Mouse (Mus musculus): Measurements from ENCODE around the gene Hnrnpul2.

The Hnrnpul2 gene

GRCm38 (mm10) chr19:8819596-8820423 lies at the start of gene Hnrnpul2:
Gene Hnrnpul2, plus strand, starts transcription at chr19:8820010.
- DNase-seq (ENCODE audit: extremely low read depth, insufficient read length, low spot score): peak; percentile 99

GRCm38 (mm10) chr19:8770567-8771270 lies 49.1 kb upstream of the Hnrnpul2 start, which contains the start of gene Tmem223:
Gene Tmem223, plus strand, starts transcription at chr19:8770996.
- peak; percentile 46 for DNase-seq (ENCODE audit: extremely low read depth, insufficient read length, low spot score)

GRCm38 (mm10) chr19:8772996-8773395 lies 46.8 kb upstream of the Hnrnpul2 start:
- no peak for DNase-seq (ENCODE audit: extremely low read depth, insufficient read length, low spot score)

GRCm38 (mm10) chr19:8773409-8773808 lies 46.4 kb upstream of the Hnrnpul2 start:
- DNase-seq (ENCODE audit: extremely low read depth, insufficient read length, low spot score): no peak

DNA sequence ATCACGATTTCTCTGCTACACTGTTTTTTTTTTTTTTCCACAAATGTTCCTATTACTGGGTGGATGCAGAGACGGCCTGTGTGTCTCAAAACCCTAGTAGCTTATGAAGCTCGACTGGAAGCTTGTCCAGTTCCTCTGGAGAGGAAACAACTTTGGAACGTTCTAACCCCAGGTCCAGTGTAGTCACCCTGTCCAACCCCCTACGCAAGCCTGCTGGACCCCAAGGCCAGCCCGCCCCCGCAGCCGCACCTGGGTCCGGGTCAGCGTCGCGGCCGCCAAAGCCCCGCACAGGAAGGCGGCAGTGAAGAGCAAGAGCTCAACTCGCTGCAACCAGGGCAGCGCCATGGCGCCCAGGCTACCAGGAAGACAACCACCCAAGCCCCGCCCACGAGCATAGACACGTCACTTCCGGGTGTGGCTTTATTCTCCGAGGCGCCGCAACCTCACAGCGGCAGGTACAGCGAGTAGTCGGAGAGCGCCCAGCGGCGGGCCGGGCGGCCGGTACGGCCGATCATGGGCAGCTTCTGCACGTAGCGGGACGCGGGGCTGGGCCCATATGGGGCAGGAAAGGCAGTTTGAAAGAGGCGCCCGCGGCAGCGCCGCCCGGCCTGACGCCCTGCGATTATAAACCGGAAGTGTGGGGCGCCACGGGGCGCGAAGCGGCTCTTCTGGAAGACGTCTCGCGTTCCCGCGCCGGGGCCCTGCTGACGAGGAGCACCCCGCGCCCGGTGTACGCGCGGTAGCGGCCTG lies 45.5 kb upstream of the Hnrnpul2 start, which contains the start of gene Tmem179b:
Tmem179b (minus strand) TSS at position 382 of the 750 bp plus-strand sequence.
- DNase-seq (ENCODE audit: extremely low read depth, insufficient read length, low spot score): peak; percentile 93

- DNase-seq (ENCODE audit: extremely low read depth, insufficient read length, low spot score): no peak
These were observed 44.8 kb upstream of the Hnrnpul2 start for GRCm38 (mm10) chr19:8774951-8775421.

DNA sequence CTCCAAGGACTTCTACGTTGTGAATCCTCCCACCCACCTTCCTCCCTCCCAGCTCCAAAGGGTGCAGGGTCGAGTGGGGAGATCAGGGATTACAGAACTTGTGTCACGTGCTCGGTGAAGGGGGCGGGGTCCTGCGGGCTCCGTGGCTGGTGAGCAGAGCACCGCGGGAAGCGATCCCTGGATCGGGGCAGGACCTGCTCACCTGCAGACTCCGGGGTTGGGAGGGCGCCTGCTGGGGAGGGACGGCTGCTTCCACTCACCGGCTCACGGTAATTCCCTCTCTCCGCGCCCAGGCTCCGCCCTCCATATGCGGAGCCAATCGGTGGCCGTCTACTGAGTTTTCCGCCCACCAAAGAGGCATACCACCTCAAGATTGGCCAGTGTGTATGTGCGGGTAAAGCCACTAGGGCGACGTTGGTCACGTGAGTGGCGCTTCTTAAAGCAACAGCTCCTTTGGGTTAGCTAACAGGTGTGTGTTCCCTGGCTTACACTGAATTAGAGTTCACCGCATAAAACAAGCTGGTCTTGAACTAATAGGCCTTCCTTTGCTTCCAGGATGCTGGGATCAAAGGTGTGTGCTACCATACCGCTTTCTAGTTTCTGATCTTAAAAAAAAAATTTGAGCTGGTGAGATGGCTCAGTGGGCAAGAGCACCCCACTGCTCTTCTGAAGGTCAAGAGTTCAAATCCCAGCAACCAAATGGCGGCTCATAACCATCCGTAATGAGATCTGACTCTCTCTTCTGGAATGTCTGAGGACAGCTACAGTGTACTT lies 33.6 kb upstream of the Hnrnpul2 start, which contains the start of gene Taf6l:
Taf6l (minus strand) TSS at position 410 of the 774 bp plus-strand sequence.
- DNase-seq (ENCODE audit: extremely low read depth, insufficient read length, low spot score): peak; percentile 89

GRCm38 (mm10) chr19:8788521-8788920 lies 31.3 kb upstream of the Hnrnpul2 start:
- DNase-seq (ENCODE audit: extremely low read depth, insufficient read length, low spot score): no peak

DNA sequence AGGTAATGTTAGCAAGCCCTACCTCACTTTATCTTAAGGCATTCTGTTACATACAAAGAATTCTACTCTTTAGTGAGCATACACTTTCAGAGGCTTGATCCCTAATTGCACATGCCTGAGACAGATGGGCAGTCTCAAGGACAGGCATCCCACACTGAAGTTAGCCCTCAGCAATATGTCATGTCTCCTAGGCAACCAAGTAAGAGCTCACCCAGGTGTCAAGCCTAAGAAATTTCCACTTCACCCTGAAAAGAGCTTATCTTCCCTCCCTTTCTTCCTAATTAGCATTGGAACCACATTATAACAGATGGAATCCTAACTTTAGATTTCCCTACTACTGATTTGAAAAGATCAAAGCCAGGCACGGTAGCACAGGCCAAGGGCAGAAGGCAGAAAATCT lies 30.6 kb upstream of the Hnrnpul2 start:
- no peak for DNase-seq (ENCODE audit: extremely low read depth, insufficient read length, low spot score)

- DNase-seq (ENCODE audit: extremely low read depth, insufficient read length, low spot score): no peak
These were observed 29.6 kb upstream of the Hnrnpul2 start for GRCm38 (mm10) chr19:8790171-8790570.

GRCm38 (mm10) chr19:8798264-8798946 lies 21.4 kb upstream of the Hnrnpul2 start, which contains the start of gene Polr2g:
Gene Polr2g, minus strand, starts transcription at chr19:8798577.
- DNase-seq (ENCODE audit: extremely low read depth, insufficient read length, low spot score): peak; percentile 93

DNA sequence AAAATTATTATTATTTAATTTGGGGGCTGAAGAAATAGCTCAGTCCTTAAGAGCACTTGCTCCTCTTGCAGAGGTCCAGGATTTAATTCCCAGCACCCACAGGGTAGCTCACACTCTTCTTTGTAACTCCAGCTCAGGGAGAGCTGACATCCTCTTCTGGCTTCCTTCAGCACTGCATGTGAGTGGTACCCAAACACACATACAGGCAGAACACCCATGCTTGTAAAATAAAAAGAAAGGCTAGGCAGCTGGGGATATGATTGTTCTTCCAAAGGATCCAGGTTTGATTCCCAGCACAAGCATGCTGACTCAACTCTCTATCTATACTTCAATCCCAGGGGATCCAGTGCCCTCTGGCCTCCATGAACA lies 20.9 kb upstream of the Hnrnpul2 start:
- no peak for DNase-seq (ENCODE audit: extremely low read depth, insufficient read length, low spot score)

GRCm38 (mm10) chr19:8802130-8802821 lies 17.5 kb upstream of the Hnrnpul2 start, which contains the start of gene Zbtb3:
Gene Zbtb3, plus strand, starts transcription at chr19:8802555.
- DNase-seq (ENCODE audit: extremely low read depth, insufficient read length, low spot score): peak; percentile 89

GRCm38 (mm10) chr19:8803204-8803780 lies 16.5 kb upstream of the Hnrnpul2 start:
- no peak for DNase-seq (ENCODE audit: extremely low read depth, insufficient read length, low spot score)

DNA sequence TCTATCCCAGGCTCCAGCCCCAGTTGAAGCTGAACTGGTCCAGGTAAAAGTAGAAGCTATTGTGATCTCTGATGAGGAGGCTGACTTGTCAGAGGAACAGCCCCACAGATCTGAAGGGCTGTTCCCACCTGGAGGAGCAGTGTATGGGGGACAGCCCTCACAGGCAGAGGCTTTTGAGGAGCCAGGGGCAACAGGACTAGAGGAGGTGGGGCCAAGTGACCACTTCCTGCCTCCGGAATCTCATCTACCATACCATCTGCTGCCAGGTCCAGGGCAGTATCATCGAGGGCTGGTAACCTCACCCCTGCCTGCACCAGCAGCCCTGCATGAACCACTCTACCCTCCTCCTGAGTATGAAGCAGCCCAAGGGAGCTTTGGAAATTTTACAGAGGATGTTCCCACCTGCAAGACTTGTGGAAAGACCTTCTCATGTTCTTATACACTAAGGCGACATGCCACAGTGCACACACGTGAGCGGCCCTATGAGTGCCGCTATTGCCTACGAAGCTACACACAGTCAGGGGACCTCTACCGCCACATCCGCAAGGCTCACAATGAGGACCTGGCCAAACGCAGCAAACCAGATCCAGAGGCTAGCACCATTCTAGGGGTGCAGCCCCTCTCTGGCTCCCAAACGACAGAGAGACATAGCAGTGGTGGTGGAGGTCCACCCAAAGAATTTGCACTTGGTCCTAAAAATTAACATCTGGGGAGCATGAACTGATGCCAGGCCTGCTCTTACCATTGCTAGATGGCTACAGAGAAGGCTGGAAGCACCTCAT lies 15.7 kb upstream of the Hnrnpul2 start:
- DNase-seq (ENCODE audit: extremely low read depth, insufficient read length, low spot score): no peak

DNA sequence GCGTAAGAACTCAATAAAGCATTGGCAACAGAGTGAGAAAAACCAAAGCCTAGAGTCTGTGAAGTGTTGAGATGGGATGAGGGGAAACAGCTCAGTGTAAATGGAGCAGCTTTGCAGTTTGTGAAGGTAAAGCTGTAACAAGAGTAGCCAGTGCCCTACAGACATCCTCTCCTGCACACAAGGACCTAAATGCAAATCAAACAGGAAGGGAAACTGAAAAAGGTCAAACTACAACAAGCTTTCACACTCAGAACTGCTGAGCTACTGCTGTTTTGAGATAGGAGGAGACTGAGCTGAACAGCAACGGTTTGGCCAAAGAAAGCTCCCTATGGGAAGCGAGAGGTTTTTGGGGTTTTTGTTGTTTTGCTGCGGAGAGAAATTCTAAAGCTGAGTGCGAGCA lies 13.0 kb upstream of the Hnrnpul2 start:
- no peak for DNase-seq (ENCODE audit: extremely low read depth, insufficient read length, low spot score)

- no peak for DNase-seq (ENCODE audit: extremely low read depth, insufficient read length, low spot score)
These were observed 4.0 kb upstream of the Hnrnpul2 start for GRCm38 (mm10) chr19:8815812-8816211.

DNA sequence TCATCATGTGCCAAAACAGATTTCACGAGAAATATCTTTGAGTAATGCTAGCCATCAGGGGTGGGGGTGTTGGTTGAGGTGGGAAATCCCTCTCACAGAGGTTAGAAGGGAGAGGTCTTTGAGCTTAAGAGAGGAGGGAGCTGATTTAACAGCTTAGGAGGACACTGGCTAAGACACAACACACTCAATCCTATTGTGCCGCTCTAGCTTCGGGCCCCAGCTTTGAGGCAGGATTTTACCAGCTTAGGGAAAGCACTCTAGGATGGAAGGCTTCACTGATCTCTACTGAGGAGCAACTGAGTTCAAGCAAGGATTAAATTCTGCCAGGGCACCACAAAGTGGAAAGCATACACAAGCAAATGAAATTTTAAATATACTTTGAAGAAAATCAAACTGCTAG lies 2.8 kb upstream of the Hnrnpul2 start:
- no peak for DNase-seq (ENCODE audit: extremely low read depth, insufficient read length, low spot score)
